Mouse (Mus musculus) frontal cortex, adult 2 months (tissue): ENCODE measurements around the gene Tnks2. TPM values are rescaled to one million over a fixed set of nuclear protein-coding genes. Genes with fewer than 3 reads are reported as not detected.

Source experiments
- DNase-seq, 2 experiments: peaks; one replicate each; pipeline ENCODE4 v3.0.0; 2022; ENCODE audit warnings: low spot score in 1 of 2; ENCODE audit errors: extremely low spot score in 1 of 2
- polyA plus RNA-seq: library from polyadenylated mRNA; depleted of rRNA; stranded (reverse); fragments of >200 nt; gene quantifications from 2 replicates; pipeline ENCODE4 v1.2.3, GENCODE M21; 2012; rRNA removed

The Tnks2 gene
- polyA plus RNA-seq, 1 experiment: 68.7 TPM

DNA sequence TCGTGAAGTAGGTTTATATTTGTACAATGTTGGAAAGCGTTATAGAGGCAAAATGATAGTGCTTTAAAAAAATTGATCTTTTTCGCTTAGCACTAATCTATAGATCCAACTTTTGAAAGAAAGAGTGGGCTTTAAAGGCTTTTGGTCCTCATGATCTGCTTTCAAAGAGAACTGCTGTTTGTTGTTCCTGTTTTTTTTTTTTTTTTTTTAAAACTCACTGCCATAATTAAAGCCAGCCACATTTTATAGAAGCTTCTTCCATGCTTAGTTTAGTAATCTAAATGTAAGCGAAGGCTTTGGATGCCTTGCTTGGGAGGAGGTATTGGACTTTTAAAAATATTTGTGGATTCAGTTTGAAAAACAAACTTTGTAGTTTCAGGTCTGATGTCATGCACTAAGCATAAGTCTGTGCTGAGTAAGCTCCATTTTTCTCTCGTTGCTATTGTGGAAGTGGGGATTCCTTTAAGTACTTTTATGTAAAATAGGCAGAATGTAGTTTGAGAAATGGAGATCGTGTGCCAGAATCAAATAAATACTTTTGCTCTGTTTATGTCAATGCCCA, 93.8 kb downstream of the Tnks2 start:
- DNase-seq: no peak

DNA sequence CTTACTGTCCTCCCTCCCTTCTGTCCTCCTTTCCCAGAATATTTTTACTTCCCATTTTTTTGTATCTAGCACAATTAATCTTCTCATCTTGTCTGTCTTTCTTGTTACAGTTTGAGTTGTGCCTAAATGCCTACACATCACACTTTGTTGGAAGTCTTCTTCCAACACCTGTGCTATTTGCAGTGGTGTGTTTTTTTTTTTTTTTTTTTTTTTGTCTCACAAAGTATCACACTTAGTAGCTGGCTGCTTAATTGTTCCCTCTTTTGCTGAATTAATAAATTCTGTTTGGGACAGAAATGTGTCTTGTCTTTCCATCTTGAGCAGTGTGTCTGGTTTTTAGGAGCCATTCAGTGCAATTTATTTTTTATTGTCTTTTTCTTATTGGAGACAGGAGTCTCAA, 95.8 kb downstream of the Tnks2 start:
- DNase-seq: no peak

DNA sequence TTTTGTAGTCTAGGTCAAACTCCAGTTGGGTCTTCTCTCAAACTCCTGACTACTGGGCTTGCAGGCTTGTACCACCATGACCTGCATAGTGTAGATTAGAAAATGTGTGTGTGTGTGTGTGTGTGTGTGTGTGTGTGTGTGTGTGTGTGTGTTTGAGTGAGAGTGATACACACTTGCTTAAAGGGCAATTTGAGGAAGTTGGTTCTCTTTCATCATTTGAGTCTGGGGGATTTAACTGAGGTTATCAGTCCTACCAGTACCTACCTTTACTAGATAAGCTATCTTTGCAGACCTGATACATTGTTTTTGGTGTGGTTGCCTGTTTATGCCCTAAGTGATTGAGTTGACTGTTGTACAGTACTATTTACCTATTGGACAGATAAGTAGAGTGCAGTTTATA, 98.1 kb downstream of the Tnks2 start:
- DNase-seq: no peak

DNA sequence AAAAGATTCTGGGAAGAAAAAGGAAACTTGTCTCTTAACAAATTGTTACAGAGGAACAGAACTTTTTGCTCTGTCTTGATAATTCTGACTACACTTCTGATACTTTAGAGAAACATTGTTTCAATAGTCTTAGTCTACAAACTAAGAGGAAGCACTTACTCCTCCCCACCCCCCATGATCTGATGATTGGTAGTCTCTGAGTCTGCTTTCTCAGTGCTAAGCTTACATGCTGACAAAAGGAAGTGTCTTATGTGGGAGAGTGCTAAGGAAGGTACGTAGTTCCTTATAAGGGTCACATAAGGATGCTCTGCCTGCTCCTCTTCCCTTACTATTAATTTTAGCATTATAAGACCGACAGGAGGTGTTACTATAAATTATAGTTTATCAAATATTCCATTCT, 98.6 kb downstream of the Tnks2 start:
- no peak for DNase-seq

DNA sequence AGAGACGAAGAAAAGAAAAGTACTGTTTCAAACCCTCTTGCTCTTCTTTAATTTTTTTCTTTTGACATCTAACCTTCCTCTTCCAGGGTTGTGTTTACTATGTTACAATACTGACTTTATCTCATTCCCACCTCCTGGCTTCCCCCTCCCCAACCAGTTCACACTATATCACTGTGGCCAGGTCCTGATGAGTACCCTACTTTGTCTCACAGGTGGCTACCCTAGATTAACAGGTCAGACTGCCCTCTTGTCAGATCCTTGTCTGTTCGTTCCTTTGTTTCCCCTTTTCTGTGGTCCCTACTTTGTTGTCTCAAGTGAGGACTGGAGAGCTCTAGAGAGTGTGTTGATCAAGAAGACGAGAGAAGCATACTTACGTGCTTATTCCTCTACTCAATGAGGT, 102.3 kb downstream of the Tnks2 start:
- DNase-seq: no peak

DNA sequence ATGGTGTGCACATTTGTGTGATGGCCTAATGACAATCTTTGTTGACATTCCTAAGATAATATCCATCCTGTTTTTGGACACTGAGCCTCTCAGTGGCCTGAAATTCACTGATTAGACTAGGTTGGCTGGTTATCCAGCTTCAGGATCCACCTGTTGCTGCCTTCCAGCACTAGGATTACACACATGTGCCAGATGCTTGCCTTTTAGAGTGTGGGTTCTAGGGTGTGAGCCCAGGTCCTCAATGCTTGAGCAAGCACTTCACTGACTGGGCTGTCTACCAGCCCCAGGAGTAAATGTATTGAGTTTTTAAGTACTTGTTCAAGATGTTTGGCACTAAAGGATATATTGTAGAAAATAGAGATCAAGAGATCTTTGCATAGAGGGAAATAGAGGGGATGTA, 104.0 kb downstream of the Tnks2 start:
- no peak for DNase-seq

DNA sequence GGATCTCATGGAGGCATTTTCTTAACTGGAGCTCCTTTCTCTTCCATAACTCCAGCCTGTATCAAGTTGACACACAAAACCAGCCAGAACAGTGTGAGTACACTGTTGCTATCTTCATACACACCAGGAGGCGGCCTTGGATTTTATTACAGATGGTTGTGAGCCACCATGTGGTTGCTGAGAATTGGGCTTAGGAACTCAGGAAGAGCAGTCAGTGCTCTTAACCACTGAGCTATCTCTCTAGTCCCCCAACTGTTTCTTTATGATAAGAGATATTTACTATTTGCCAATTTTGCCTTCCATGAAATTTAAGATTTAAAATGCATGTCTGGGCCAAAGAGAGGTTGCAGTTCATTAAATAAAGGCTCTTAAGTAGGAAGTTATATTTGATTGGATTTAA, 106.0 kb downstream of the Tnks2 start:
- DNase-seq: no peak

Other genes starting within 250 kb of the Tnks2 start
- 30.4 and 31.1 TPM in 2 replicates for gene Ppp1r3c, start 97.6 kb upstream of the Tnks2 start, polyA plus RNA-seq
- 10.5 and 11.9 TPM in 2 replicates for gene Fgfbp3, start 85.4 kb downstream of the Tnks2 start, polyA plus RNA-seq
- gene Btaf1, start 91.8 kb downstream of the Tnks2 start, polyA plus RNA-seq: 14.4 TPM in 2 replicates